Mouse (Mus musculus) spleen, adult 2 months (tissue): ENCODE results near the gene Dnajc5. TPM values are rescaled to one million over a fixed set of nuclear protein-coding genes. Genes with fewer than 3 reads are reported as not detected.
"Not testable (repeated sequence)": the region's sequence is repeated elsewhere in the genome, so short reads cannot be mapped to it uniquely, and the experiment has no call there.

ENCODE experiments used
- DNase-seq, 2 experiments: peaks; one replicate each; pipeline versions ENCODE4 v3.0.0 to v3.0.0-alpha.2; 2012 to 2021; ENCODE audit warnings: low spot score in 2 of 2, low read depth in 1 of 2
- H3K27ac ChIP-seq: fragments of 200-500 bp; 2 replicates; pipeline ENCODE4 v1.5.1; 2012; ENCODE audit warnings: low read length, inconsistent platforms; ENCODE audit not compliant: insufficient read depth
- H3K27me3 ChIP-seq: fragments of 200-500 bp; 2 replicates; pipeline ENCODE4 v1.6.1; 2012; ENCODE audit warnings: mild to moderate bottlenecking, moderate library complexity, low read length, inconsistent platforms; ENCODE audit not compliant: control insufficient read depth, insufficient read depth
- H3K36me3 ChIP-seq: fragments of 200-500 bp; 2 replicates; pipeline ENCODE4 v1.6.1; 2012; ENCODE audit warnings: mild to moderate bottlenecking, low read length, inconsistent platforms; ENCODE audit not compliant: control insufficient read depth, insufficient read depth
- H3K4me1 ChIP-seq: fragments of 200-500 bp; 2 replicates; pipeline ENCODE4 v1.6.1; 2011; ENCODE audit warnings: inconsistent platforms; ENCODE audit not compliant: control insufficient read depth, insufficient read depth, insufficient read length
- H3K4me3 ChIP-seq: fragments of 200-500 bp; 2 replicates; pipeline ENCODE4 v1.5.1; 2011; ENCODE audit warnings: mild to moderate bottlenecking, inconsistent platforms; ENCODE audit not compliant: insufficient read depth, insufficient read length; ENCODE audit errors: extremely low read depth
- CTCF ChIP-seq: fragments of 200-500 bp; IDR thresholded peaks from 2 replicates; pipeline ENCODE4 v1.5.1; 2011; ENCODE audit warnings: mild to moderate bottlenecking, inconsistent platforms; ENCODE audit not compliant: insufficient read depth, insufficient read length, insufficient replicate concordance; ENCODE audit errors: extremely low read depth
- POLR2A ChIP-seq: fragments of 200-500 bp; IDR thresholded peaks from 2 replicates; pipeline ENCODE4 v1.6.1; 2011; ENCODE audit warnings: low read depth, low read length, inconsistent platforms
- WGBS: fragments of 180-500 bp; shearing (Covaris S2); methylation state at CpG from one replicate; pipeline ENCODE4 v1.1.7; 2018; 5-methylcytosine and 5-hydroxymethylcytosine counted together
- polyA plus RNA-seq: library from polyadenylated mRNA; depleted of rRNA; stranded (reverse); fragments of >200 nt; gene quantifications from 2 replicates; pipeline ENCODE4 v1.2.3, GENCODE M21; 2012

Dnajc5 gene
- polyA plus RNA-seq, 1 experiment: 54.4 TPM

- no peaks in the 10 kb centered on the region for H3K27me3 ChIP-seq
- no peaks in the 10 kb centered on the region for H3K36me3 ChIP-seq
- H3K4me3 ChIP-seq: no peak overlapping the region
- no peak overlapping the region for H3K27ac ChIP-seq
- peaks cover 14% of the 10 kb centered on the region for H3K4me1 ChIP-seq
- 45% methylated on average over 1 of the region's 1 CpGs for WGBS
- TF ChIP-seq CTCF (no peak), POLR2A (no peak)
- DNase-seq: no peak
Measured at GRCm38 (mm10) chr2:181485741-181486140, 34.5 kb upstream of the Dnajc5 start.

GRCm38 (mm10) chr2:181487338-181488277, 32.7 kb upstream of the Dnajc5 start:
- TF ChIP-seq POLR2A: no peak
- no peak for TF ChIP-seq CTCF
- Histone ChIP-seq H3K36me3 (no peaks in the 10 kb centered on the region), H3K27me3 (no peaks in the 10 kb centered on the region), H3K27ac (peak overlapping the region; percentile 62), H3K4me3 (no peak overlapping the region), H3K4me1 (peaks cover 16% of the 10 kb centered on the region)
- 45% methylated on average over 5 of the region's 5 CpGs for WGBS
- DNase-seq: no peak

GRCm38 (mm10) chr2:181491432-181492205, 28.7 kb upstream of the Dnajc5 start:
- Histone ChIP-seq H3K4me1 (peaks cover 19% of the 10 kb centered on the region), H3K4me3 (peak overlapping the region; percentile 2; the same call in 1 of the 2 replicates), H3K27me3 (no peaks in the 10 kb centered on the region), H3K27ac (peak overlapping the region; percentile 48; the same call in 1 of the 2 replicates), H3K36me3 (no peaks in the 10 kb centered on the region)
- 23% methylated on average over 7 of the region's 7 CpGs for WGBS
- TF ChIP-seq POLR2A (no peak), CTCF (no peak)
- DNase-seq: peak; percentile 47 to 69

GRCm38 (mm10) chr2:181492206-181492605, 28.1 kb upstream of the Dnajc5 start:
- no peaks in the 10 kb centered on the region for H3K36me3 ChIP-seq
- H3K27me3 ChIP-seq: no peaks in the 10 kb centered on the region
- peak overlapping the region; percentile 48; the same call in 1 of the 2 replicates for H3K27ac ChIP-seq
- TF ChIP-seq CTCF (no peak), POLR2A (no peak)
- peak in 1 of 2 experiments; percentile 40 for DNase-seq
- peaks cover 19% of the 10 kb centered on the region for H3K4me1 ChIP-seq
- 6% methylated on average over 3 of the region's 3 CpGs for whole genome bisulfite sequencing
- H3K4me3 ChIP-seq: peak overlapping the region; percentile 2; the same call in 1 of the 2 replicates

GRCm38 (mm10) chr2:181493156-181493927, 26.9 kb upstream of the Dnajc5 start, which contains the start of gene Abhd16b:
Gene Abhd16b, plus strand, starts transcription at chr2:181493206.
- Histone ChIP-seq H3K4me1 (peaks cover 17% of the 10 kb centered on the region), H3K27ac (peak within 1 kb of the TSS; percentile 48; the same call in 1 of the 2 replicates), H3K36me3 (no peaks in the 10 kb centered on the region), H3K27me3 (no peaks in the 10 kb centered on the region), H3K4me3 (peak within 1 kb of the TSS; percentile 2; the same call in 1 of the 2 replicates)
- 93% methylated on average over 31 of the region's 31 CpGs for WGBS
- no peak for DNase-seq
- no peak for TF ChIP-seq CTCF
- TF ChIP-seq POLR2A: no peak

GRCm38 (mm10) chr2:181494266-181494945, 25.9 kb upstream of the Dnajc5 start:
- no peak for DNase-seq
- Histone ChIP-seq H3K4me3 (no peak overlapping the region), H3K27me3 (no peaks in the 10 kb centered on the region), H3K27ac (no peak overlapping the region), H3K4me1 (peaks cover 17% of the 10 kb centered on the region), H3K36me3 (no peaks in the 10 kb centered on the region)
- WGBS: 90% methylated on average over 26 of the region's 26 CpGs
- TF ChIP-seq POLR2A (no peak), CTCF (no peak)

- H3K27me3 ChIP-seq, H3K27ac ChIP-seq, H3K36me3 ChIP-seq, H3K4me3 ChIP-seq: not testable (repeated sequence)
- peaks cover 17% of the 10 kb centered on the region for H3K4me1 ChIP-seq
- WGBS: 15% methylated on average over 8 of the region's 8 CpGs
- peak in 1 of 2 experiments; percentile 33 for DNase-seq
Measured at GRCm38 (mm10) chr2:181495845-181496244, 24.4 kb upstream of the Dnajc5 start.
